Mouse (Mus musculus): Measurements from ENCODE around the gene Nktr.
A peak's percentile ranks its signal among the peaks of the same experiment; 100 is the strongest.

Nktr gene

DNA sequence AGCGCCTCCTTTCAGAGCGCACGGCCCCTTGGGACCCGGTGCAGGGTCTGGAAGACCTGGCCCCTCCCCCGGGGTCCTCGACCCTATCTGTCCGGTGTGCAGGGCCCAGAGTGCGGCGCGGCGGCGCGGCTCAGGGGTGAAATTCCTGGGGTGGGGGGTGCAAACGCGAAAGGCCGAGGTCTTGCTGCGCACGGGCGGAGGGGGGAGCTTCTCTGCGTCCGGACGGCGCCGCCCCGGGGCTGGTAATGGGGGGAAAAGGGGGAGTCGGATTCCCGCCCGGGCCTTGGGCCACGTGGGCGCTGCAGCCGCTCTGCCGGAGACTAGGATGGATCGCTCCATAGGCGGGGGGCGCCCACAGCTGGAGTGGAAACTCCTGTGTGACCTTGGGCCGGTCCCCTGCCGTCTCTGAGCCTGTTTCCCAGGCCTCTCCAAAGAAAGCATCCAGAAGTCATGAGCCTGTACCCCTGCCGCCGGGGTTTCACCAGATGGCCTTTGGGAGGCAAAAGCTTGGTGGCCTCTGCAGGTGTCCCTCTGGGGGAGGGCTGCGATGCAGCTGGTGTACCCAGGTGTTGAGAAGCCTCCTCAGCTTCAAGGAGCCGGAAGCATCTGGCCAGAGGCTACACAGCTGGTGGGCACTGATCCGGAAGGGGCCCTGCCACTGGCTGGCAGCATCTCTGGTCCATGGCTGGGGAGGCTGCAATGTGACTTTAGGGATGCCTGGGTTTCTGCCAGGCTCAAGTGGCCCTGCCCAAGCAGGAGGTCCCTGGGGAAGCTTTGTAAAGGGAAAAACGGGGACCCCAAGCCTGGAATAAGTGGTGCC lies 41.5 kb downstream of the Nktr start:
- 0 out of 2 replicates have a peak, but pooled peaks have one; percentile 3 for ATAC-seq (ENCODE audit: insufficient number of reproducible peaks, low FRiP score, low TSS enrichment)

DNA sequence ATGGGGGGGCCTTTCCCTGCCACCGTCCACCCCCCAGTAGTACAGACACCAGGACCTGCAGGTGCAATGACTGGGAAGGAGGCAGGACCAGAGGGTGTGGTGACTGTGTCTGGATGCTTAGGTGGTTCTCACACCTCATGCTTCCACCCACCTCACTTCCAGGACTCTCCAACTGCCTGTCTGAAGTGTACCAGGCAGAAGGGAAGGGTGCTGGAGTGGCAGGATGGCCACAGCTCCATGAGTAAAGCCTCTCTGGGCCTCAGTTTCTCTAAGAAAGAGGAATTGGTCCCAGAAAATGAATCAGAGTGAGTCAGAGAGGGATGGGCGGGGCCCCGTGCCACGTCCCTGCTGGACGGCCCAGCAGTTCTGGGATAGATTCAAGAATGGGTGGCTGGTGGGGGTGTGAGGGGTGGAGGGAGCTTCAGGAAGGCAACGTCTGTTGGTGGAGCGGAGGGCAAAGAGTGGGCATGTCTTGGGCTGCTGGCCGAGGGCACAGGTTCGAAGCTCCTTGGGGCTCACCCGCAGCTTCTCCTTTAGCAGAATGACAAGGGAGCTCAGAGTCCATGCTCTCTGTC lies 42.2 kb downstream of the Nktr start:
- ATAC-seq (ENCODE audit: insufficient number of reproducible peaks, low FRiP score, low TSS enrichment), result no peak

DNA sequence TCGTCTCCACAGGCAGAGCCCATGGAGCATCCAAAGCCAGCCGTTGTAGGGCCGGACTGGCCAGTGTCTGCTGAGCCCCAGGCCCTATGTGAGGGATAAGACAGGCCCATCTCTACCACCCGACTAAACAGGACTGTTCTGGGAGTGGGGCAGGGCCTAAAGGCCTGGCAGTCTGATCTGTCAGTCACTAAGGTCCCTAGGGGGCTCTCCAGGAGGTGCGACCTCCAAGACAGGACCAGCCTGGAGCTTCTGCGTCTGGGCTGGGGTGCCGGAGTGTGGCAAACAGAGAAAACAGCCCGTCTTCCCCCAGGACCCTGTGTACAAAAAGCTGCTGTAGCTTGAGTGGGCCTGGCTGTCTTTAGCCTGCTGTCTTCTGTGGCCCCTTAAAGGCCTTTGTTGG lies 42.8 kb downstream of the Nktr start:
- ATAC-seq (ENCODE audit: insufficient number of reproducible peaks, low FRiP score, low TSS enrichment), result no peak

DNA sequence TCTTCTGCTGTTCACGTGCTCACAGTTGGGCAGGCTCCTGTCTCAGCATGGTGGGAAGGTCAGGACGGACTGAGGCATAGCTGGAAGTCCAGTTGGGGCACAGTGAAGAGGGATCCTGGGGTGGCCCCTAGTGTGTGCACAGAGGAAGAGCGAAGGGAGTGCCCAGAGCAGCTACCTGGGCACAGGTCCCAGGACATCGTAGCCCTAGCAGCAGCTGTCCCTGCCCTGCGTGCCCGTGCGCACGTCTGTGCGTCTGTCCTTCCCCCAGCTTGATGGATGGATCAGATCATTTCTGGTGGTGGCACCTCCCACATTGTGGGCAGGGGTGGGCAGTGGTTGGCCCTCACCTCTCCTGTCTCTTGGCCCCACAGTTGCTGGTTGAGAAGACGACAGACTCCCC lies 43.3 kb downstream of the Nktr start:
- no peak for ATAC-seq (ENCODE audit: insufficient number of reproducible peaks, low FRiP score, low TSS enrichment)

DNA sequence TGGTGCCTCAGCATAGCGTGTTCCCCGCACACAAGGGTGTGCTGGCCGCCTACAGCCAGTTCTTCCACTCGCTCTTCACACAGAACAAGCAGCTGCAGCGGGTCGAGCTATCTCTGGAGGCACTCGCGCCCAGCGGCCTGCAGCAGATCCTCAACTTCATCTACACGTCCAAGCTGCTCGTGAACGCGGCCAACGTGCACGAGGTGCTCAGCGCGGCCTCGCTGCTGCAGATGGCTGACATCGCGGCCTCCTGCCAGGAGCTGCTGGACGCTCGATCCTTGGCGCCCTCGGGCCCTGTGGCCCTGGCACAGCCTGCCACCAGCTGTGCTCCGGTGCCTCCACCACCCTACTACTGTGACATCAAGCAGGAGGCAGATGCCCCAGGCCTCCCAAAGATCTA lies 43.8 kb downstream of the Nktr start:
- ATAC-seq (ENCODE audit: insufficient number of reproducible peaks, low FRiP score, low TSS enrichment), result no peak

DNA sequence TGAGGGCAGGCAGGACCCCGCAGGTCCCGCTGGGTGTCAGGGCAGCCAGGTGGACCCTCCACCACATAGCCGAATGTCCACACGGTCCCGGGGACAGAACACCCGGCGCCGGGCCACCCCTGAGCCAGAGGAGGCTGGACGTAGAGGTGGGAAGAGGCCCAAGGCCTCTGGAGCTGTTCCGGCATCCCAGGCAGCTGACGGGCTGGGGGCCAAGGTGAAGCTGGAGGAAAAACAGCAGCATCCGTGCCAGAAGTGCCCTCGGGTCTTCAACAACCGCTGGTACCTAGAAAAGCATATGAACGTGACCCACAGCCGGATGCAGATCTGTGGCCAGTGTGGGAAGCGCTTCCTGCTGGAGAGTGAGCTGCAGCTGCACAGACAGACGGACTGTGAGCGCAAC lies 44.7 kb downstream of the Nktr start:
- no peak for ATAC-seq (ENCODE audit: insufficient number of reproducible peaks, low FRiP score, low TSS enrichment)

DNA sequence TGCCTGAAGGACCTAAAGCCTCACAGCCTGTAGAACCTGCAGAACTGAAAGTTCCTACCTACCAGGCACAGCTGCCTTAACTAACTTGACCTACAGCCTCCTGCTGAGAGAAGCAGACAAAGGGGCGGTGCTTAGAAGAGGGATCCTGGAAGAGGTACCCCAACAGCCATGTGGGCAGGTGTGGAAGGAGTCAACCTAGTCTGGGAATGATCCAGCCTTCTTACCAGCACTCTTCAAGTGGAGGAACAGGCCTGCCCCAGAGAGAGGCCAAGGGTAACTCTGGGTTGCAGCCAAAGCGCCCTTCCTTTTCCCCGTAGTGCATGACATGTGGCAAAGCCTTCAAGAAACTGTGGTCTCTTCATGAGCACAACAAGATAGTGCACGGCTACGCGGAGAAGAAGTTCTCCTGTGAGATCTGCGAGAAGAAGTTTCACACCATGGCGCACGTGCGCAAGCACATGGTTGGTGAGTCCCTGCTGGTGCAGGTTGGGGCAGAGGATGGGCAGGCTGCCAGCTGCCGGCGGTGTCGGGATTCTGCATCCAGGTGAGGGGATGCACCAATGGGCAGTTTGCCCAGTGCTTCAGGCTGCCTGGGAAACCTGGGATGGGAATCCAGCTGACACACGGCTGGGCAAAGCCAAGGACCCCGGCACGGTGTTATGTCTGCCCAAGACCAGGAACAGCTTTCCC lies 46.3 kb downstream of the Nktr start:
- ATAC-seq (ENCODE audit: insufficient number of reproducible peaks, low FRiP score, low TSS enrichment), result no peak

DNA sequence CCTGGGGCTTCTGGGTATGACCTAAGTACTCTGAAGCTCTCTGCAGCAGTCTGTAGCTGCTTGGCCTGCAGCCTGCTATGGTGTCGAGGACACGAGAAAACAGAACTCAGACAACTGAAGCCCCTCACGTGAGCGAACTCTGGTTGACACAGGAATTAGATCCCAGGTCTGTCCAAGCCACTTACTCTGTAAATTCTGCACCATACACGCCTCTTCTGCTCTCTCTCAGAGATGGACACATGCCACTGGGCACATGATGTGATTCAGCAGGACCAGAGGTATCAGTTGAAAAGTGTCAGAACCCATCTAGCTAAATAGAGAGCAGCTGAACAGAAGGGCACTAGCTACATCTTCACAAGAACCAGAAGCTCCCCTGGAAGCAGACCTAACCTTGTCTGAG lies 53.4 kb downstream of the Nktr start:
- no peak for ATAC-seq (ENCODE audit: insufficient number of reproducible peaks, low FRiP score, low TSS enrichment)

DNA sequence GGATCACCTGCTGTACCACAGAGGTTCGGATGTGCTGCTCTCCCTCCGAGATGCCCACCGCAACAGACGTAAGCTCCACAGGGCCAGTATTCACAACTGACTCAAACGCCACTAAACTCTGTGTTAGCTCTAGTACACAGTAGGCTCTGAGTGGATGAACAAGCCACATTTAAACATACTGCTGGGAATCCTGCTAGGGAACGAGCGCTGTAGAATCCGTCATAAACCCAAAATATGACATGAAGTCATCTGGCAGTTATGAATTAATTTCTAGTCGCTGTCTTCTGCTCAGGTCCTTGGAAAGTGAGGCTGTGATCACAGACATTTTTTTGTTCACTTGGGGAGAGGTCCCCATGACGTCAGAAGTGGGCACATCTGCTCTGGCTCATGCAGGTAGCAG lies 57.0 kb downstream of the Nktr start:
- no peak for ATAC-seq (ENCODE audit: insufficient number of reproducible peaks, low FRiP score, low TSS enrichment)

DNA sequence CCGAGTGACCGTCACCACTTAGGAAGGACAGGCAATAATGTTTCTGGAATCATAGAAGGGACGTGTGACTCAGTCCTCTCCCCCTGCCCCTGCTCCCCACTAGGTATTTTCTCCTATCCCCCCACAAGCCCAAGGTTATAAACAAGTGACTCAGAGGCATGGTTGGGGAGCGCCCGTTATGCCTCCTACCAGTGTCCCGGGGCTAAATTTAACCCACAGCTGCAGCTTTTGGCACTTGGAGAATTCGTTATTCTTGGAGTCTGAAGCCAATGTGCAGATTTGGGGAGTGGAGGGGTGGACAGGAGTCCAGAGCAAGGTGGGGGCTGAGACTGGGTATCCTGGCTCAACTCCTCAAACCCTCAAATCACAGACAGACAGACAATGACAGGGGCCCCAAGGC lies 57.5 kb downstream of the Nktr start:
- no peak for ATAC-seq (ENCODE audit: insufficient number of reproducible peaks, low FRiP score, low TSS enrichment)

DNA sequence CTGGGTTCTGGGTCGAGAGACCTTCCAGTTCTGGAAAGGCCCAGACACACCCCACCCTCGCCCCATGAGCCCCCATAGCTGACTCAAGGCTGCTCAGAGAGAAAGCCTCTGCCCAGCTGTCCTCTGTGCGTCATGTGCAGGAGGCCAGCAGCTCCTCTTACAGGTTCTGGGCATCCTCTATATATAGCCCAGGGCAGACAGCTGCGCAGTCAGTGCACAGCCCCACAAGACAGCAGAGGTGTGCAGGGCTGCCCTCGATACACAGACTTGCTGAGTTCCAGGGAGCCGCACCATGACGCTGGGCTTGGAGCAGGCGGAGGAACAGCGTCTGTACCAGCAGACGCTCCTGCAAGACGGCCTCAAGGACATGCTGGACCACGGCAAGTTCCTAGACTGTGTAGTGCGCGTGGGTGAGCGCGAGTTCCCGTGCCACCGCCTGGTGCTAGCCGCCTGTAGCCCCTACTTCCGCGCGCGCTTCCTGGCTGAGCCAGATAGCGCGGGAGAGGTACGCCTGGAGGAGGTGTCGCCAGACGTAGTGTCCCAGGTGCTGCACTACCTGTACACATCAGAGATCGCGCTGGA lies 58.6 kb downstream of the Nktr start, which contains the start of gene Klhl40:
TSS of gene Klhl40 (plus strand) at position 124 of the 582 bp plus-strand sequence.
- no peak for ATAC-seq (ENCODE audit: insufficient number of reproducible peaks, low FRiP score, low TSS enrichment)

DNA sequence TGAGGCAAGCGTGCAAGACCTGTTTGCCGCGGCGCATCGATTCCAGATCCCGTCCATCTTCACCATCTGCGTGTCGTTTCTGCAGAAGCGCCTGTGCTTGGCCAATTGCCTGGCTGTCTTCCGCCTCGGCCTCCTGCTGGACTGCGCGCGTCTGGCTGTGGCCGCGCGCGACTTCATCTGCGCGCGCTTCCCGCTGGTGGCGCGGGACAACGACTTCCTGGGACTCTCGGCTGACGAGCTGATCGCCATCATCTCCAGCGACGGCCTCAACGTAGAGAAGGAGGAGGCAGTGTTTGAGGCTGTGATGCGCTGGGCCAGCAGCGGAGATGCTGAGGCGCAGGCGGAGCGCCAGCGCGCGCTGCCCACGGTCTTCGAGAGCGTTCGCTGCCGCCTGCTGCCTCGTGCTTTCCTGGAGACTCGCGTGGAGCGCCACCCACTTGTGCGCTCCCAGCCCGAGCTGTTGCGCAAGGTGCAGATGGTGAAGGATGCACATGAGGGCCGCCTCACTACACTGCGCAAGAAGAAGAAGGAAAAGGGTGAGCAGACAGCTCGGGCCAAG lies 59.2 kb downstream of the Nktr start:
- ATAC-seq (ENCODE audit: insufficient number of reproducible peaks, low FRiP score, low TSS enrichment), result no peak

DNA sequence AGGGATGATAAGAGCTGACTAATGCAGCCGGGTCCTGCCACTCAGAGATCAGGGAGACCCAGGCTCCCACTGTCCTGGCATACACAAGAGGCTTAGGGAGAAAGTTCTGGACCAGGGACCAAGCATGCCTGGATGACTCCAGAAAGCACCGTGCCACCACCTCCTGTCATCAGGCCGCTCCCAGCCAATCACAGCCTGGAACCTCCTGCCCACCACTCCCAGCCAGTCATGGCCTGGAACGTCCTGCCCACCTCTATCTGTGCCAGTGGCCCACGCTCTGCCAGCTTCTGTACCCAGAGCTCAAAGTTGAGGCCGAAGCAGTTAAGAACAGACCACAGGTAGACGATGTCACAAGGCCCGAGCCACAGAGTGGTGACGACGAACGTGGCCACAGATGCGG lies 65.8 kb downstream of the Nktr start:
- ATAC-seq (ENCODE audit: insufficient number of reproducible peaks, low FRiP score, low TSS enrichment), result no peak

DNA sequence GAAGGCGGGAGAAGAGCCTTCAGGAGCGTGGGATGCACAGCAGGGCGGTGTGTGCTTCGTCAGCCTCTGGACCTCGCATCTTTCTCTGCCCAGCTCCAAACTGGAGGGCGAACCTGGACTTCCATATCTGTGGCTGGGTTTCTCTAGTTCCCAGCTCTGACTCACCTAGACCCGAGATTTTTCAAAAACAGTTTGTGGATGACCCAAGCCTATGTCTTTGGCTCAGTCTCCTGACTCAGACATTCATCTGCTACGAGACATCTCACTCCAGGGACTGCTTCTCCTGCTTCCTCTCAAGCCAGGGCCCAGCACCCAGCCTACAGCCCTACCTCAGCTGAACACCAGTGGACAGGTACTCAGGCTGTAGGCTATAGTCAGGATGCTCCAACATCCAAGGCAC lies 66.3 kb downstream of the Nktr start:
- no peak for ATAC-seq (ENCODE audit: insufficient number of reproducible peaks, low FRiP score, low TSS enrichment)

DNA sequence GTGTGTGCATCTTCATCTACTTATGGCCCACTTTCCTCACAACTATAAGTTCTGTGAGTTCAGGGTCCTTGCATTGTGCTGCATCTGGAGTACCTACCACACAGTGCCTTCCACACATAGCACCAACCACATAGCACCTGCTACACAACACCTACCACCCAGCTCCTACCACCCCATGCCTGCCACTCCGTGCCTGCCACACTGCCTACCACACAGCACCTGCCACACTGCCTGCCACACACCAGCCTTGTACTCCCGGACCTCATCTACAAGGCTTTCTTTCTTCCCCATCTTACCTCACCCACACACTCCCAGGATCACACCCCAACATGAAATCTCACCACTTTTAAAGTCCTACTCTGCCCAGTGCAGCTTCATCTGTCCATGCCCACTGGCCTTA lies 67.4 kb downstream of the Nktr start:
- no peak for ATAC-seq (ENCODE audit: insufficient number of reproducible peaks, low FRiP score, low TSS enrichment)

DNA sequence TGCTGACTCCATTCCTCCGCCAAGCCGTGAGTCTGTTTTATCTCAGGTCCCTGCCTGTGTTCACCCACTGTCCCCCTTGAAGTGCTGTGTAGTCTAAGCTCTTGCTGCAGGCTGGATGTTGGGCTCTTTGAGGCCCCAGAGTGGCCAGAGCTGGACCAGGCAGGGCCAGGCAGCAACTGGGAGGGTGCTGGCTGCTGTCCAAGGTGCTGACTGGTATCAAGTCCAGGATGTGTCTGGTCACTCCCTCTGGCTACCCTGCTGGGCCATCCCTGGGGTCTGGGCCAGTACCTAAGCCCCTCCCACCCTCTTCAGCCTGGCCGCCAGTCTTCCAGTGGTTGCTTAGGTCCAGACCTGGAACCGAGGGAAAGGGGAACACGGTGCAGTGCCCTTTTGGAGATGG lies 72.2 kb downstream of the Nktr start:
- ATAC-seq (ENCODE audit: insufficient number of reproducible peaks, low FRiP score, low TSS enrichment), result no peak

DNA sequence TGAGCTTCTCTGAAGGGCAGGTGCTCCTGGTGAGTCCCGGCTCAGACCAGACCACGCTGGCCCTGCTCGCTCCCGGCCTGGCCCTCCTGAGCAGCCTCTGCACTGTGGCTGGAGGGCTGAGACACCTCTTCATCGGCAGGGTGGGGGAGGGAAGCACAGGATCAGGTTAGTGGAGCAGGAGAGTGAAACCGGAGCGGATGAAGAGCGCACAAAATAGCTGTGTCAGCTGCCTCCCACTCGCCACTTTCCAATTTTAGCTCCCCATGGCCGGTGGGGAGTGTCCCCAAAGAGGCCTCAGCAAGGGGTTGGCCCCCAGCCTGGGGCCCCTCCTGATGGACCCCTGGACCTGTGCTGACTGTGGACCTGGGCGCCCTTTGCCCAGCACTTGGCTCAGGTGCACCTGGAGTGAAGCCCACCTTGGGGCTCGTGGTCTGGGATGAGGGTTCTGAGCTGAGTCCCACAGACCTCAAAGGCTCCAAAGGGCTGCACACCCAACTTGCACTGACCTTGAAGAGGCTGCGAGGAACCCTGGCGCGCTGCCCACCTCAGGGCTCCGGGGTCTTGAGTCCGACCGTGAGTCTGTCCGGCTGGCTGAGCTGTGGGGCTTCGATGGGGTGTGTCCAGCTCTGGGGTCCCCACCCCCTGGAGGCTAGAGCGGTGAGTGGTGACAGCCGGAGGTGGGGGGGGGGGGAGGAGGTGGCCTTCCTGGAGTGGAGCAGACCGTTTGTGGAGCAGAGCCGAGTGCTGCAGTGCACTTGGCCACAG lies 73.0 kb downstream of the Nktr start, which contains the start of gene Hhatl:
TSS of gene Hhatl (minus strand) at position 751 of the 765 bp plus-strand sequence.
- no peak for ATAC-seq (ENCODE audit: insufficient number of reproducible peaks, low FRiP score, low TSS enrichment)

DNA sequence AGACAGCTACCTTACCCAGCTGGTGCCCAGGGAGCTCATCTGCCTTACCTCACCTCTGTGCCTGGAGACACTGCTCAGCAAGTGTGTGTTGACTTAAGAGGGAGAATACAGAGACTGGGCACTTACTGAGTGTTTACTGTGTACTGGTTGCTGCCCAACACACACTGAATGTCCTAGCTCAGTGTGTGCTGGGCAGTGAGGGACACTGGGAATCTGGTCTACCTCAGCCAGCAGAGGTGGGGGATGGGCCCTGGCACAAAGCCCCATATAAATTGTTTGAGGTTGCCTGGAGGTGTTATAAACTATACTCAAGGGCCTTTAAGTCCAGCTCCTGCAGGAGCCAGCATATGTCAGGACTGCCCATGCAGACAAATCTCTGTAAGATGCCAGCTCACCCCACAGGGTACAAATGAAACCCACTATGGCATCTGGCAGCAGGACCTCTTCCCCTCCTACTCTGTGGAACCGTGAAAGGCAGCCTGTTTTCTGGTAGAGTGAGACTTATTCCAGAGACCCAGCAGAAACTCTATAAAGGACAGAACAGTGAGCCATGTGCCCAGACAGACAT lies 76.1 kb downstream of the Nktr start:
- ATAC-seq (ENCODE audit: insufficient number of reproducible peaks, low FRiP score, low TSS enrichment), result no peak

DNA sequence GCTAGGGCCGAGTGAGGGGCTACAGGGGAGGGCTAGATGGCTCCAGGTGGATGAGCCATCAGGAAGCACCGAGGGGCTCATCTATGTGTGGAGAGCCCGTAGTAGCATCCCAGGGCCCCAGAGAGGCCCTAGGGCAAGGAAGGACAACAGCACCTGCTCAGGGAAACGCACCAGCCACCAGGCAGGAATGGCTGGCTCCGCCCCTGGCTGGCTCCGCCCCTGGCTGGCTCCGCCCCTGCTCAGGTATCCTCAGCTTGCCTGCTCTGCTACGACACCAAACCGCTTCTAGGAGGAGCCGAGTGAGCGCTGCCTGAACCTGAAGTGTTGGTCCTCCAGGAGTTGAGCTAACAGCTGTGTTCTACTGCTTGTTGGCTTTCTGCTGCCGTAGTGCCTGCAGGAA lies 78.8 kb downstream of the Nktr start:
- no peak for ATAC-seq (ENCODE audit: insufficient number of reproducible peaks, low FRiP score, low TSS enrichment)

All from cerebellum, adult (tissue).